Mouse (Mus musculus): ENCODE results near the gene Cd2bp2. TPM values are rescaled to one million over a fixed set of nuclear protein-coding genes. Genes with fewer than 3 reads are reported as not detected.

The Cd2bp2 gene
- 10 to 100 TPM; 50.1 to 54.2 TPM for total RNA-seq (2023)

GRCm38 (mm10) chr7:127195544-127196295 lies at the start of gene Cd2bp2:
Gene Cd2bp2 (minus strand): TSS chr7:127196050.

GRCm38 (mm10) chr7:127243870-127244657 lies 48.2 kb upstream of the Cd2bp2 start, which contains the start of gene Zfp771:
Gene Zfp771 (plus strand): TSS chr7:127244274.

GRCm38 (mm10) chr7:127232622-127233367 lies 36.9 kb upstream of the Cd2bp2 start, which contains the start of the genes Zfp553 and Sept1:
Gene Zfp553 (plus strand): TSS chr7:127233061.
Gene Sept1 (minus strand): TSS chr7:127233130.

GRCm38 (mm10) chr7:127208553-127209438 lies 12.9 kb upstream of the Cd2bp2 start, which contains the start of gene Mylpf:
Gene Mylpf (plus strand): TSS chr7:127208890.

GRCm38 (mm10) chr7:127208295-127208552 lies 12.4 kb upstream of the Cd2bp2 start, which contains the start of gene Tbc1d10b:
Gene Tbc1d10b (minus strand): TSS chr7:127208468.

Other genes starting within 250 kb of the Cd2bp2 start
- gene Asphd1, start 246.5 kb downstream of the Cd2bp2 start, total RNA-seq (2023): not detected
- gene Sez6l2, start 245.5 kb downstream of the Cd2bp2 start, total RNA-seq (2023): 1 to 10 TPM in 1 of 2 experiments, under 1 TPM in 1; 0.96 to 2.1 TPM
- 10 to 100 TPM; 65.6 to 77.0 TPM for gene Cdipt, start 220.1 kb downstream of the Cd2bp2 start, total RNA-seq (2023)
- gene Cdiptos, start 220.0 kb downstream of the Cd2bp2 start, total RNA-seq (2023): 1 to 10 TPM; 1.3 to 2.5 TPM
- 10 to 100 TPM; 41.8 to 47.1 TPM for gene Mvp, start 181.4 kb downstream of the Cd2bp2 start, total RNA-seq (2023)
- 1 to 10 TPM in 1 of 2 experiments, not detected in 1; 8.7 TPM for gene Pagr1b, start 179.6 kb downstream of the Cd2bp2 start, total RNA-seq (2023)
- gene Pagr1a, start 178.7 kb downstream of the Cd2bp2 start, total RNA-seq (2023): 10 to 100 TPM in 1 of 2 experiments, not detected in 1; 11.2 TPM
- gene Gm42742, start 175.0 kb downstream of the Cd2bp2 start, total RNA-seq (2023): 10 to 100 TPM; 23.6 to 31.0 TPM
- gene Prrt2, start 174.8 kb downstream of the Cd2bp2 start, total RNA-seq (2023): under 1 TPM in 1 of 2 experiments, not detected in 1; 0.61 TPM
- gene Maz, start 169.0 kb downstream of the Cd2bp2 start, total RNA-seq (2023): 100 to 1,000 TPM; 177 to 194 TPM
- gene Kif22, start 153.6 kb downstream of the Cd2bp2 start, total RNA-seq (2023): 10 to 100 TPM; 78.1 to 84.3 TPM
- gene Zg16, start 108.7 kb downstream of the Cd2bp2 start, total RNA-seq (2023): 1 to 10 TPM; 1.1 to 1.9 TPM
- 100 to 1,000 TPM; 125 to 140 TPM for gene AI467606, start 104.7 kb downstream of the Cd2bp2 start, total RNA-seq (2023)
- 1 to 10 TPM; 5.4 to 7.0 TPM for gene Qprt, start 73.8 kb downstream of the Cd2bp2 start, total RNA-seq (2023)
- 100 to 1,000 TPM; 133 to 135 TPM for gene Spn, start 58.2 kb downstream of the Cd2bp2 start, total RNA-seq (2023)
- 100 to 1,000 TPM; 118 to 135 TPM for gene Tbc1d10b, start 12.4 kb upstream of the Cd2bp2 start, total RNA-seq (2023)
- 10 to 100 TPM in 1 of 2 experiments, 1 to 10 TPM in 1; 8.1 to 11.2 TPM for gene Mylpf, start 12.8 kb upstream of the Cd2bp2 start, total RNA-seq (2023)
- gene Zfp553, start 37.0 kb upstream of the Cd2bp2 start, total RNA-seq (2023): 1 to 10 TPM; 4.3 TPM
- 100 to 1,000 TPM in 1 of 2 experiments, 10 to 100 TPM in 1; 96.1 to 105 TPM for gene Sept1, start 37.1 kb upstream of the Cd2bp2 start, total RNA-seq (2023)
- 1 to 10 TPM; 4.2 to 7.3 TPM for gene Zfp771, start 48.2 kb upstream of the Cd2bp2 start, total RNA-seq (2023)
- 10 to 100 TPM; 21.8 to 27.9 TPM for gene Dctpp1, start 64.7 kb upstream of the Cd2bp2 start, total RNA-seq (2023)
- 100 to 1,000 TPM; 117 to 125 TPM for gene Sephs2, start 78.0 kb upstream of the Cd2bp2 start, total RNA-seq (2023)
- 100 to 1,000 TPM; 190 to 234 TPM for gene Itgal, start 100.2 kb upstream of the Cd2bp2 start, total RNA-seq (2023)
- 1 to 10 TPM; 9.1 to 9.6 TPM for gene Zfp768, start 149.5 kb upstream of the Cd2bp2 start, total RNA-seq (2023)
- gene Zfp747, start 180.0 kb upstream of the Cd2bp2 start, total RNA-seq (2023): 1 to 10 TPM; 5.0 to 7.0 TPM
- 1 to 10 TPM; 2.0 to 3.0 TPM for gene 9130019O22Rik, start 191.1 kb upstream of the Cd2bp2 start, total RNA-seq (2023)
- gene E430018J23Rik, start 197.6 kb upstream of the Cd2bp2 start, total RNA-seq (2023): 1 to 10 TPM; 1.8 to 2.1 TPM
- 1 to 10 TPM; 2.8 to 3.4 TPM for gene Zfp764, start 210.8 kb upstream of the Cd2bp2 start, total RNA-seq (2023)
- 10 to 100 TPM; 10.7 to 13.4 TPM for gene Zfp688, start 226.0 kb upstream of the Cd2bp2 start, total RNA-seq (2023)